Mouse (Mus musculus): Measurements from ENCODE around the gene Spata45.
A peak's percentile ranks its signal among the peaks of the same experiment; 100 is the strongest.

The Spata45 gene

GRCm38 (mm10) chr1:191042106-191042505, 5.7 kb downstream of the Spata45 start:
- DNase-seq (ENCODE audit: low spot score), result no peak

DNA sequence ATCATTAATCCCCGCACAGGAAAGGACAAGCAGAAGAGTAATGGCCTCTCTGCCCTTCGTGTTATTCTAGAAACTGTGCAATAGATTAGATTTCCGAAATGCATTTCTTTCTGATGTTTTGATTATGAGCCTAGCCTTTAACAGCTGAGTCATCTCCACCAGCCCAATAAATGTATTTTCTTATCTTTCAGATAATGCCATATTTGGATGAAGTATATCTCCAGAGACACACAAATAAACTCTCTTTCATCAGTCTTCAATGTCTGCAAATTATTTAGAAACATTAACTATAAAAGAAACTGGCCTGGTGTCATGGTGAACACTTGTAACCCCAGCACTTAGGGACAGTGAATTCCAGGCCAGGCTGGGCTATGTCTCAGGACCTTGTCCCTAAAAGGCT, 6.2 kb downstream of the Spata45 start:
- DNase-seq (ENCODE audit: low spot score), result no peak

GRCm38 (mm10) chr1:191045264-191045663, 8.8 kb downstream of the Spata45 start:
- DNase-seq (ENCODE audit: low spot score), result no peak

- DNase-seq (ENCODE audit: low spot score), result no peak
Observed at GRCm38 (mm10) chr1:191046231-191046824, 9.9 kb downstream of the Spata45 start.

GRCm38 (mm10) chr1:191053555-191053954, 17.1 kb downstream of the Spata45 start:
- DNase-seq (ENCODE audit: low spot score), result no peak

- no peak for DNase-seq (ENCODE audit: low spot score)
Observed at GRCm38 (mm10) chr1:191054870-191055532, 18.6 kb downstream of the Spata45 start.

- no peak for DNase-seq (ENCODE audit: low spot score)
Observed at GRCm38 (mm10) chr1:191055533-191055873, 19.1 kb downstream of the Spata45 start.

DNA sequence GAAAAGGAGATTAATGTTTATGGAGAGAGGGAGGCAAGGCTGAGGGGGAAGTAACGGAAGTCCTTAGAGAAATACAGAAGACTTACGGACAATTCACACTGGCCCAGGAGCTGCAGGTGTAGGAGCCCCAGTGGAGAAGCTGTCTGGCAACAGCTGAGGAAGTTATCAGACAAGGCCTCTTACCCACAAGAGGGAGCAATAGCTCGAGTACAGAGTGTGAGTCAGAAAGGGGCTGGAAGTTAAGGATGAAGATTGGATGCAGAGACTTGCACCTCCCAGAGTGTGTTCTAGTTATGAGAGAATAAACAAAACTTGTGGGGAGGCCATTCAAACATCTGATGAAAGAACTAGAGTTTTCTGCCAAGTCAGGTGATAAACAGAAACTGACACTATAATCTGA, 21.0 kb downstream of the Spata45 start:
- no peak for DNase-seq (ENCODE audit: low spot score)

DNA sequence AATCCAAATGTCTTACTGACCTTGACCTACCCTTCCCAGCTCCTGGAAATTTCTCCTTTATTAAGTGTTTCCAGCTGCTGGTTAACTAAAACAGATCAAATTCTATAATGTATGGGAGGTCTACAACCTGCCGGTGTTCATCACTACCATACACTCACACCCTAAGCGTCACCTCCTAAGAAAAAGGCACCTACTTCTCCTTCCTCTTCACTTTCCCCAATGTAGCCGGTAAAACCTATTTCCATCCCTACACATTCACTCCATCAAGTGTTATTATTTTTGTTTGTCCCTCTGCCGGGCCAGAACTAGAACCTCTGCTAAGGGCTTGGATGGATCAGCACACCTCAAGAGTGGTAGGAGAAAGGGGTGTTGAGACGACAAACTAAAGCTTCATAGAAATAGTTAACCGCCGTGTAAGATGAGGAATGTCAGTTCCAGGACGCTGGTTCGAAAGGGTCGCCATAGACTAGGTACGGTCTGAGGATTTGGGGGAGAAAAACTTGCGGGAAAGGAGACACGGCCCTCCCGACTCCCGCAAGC, 25.9 kb downstream of the Spata45 start:
- DNase-seq (ENCODE audit: low spot score), result no peak

DNA sequence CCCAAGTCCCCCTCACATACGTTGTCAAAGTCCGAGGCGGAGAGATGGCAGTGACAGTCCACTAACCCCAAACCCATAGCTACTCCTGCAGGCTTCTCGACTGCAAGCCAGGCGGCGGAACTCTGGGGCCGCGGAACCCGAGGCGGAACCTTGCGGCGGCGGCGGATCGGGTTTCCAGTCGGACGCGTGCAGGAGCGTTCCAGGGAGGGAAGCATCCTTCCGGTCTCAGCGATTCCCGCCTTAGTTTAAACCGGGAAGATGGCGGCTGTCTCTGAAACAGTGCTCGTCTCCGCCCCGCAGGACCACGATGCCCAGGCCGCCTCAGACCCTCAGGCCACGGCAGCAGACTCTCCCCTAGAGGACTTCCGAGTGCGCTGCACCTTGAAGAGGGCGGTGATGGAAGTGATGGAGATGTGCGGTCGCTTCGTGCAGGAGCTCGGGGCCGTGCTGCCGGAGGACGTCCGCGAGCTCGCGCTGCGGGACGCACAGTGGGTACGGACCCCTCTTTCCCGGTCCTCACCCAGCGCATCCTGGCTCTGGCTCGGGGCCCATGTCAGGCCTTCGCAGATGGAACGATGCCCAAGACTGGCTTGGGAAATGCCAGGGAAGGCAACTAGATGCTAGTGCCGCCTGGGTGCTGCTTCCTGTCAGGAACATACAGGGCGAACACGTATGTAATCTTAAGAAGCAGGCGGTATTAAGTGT, 26.5 kb downstream of the Spata45 start, which contains the start of the genes Tatdn3 and Nsl1:
Gene Tatdn3, minus strand, starts transcription at position 152 of the 705 bp plus-strand sequence.
Gene Nsl1, plus strand, starts transcription at position 232 of the 705 bp plus-strand sequence.
- DNase-seq (ENCODE audit: low spot score), result peak; percentile 94

- no peak for DNase-seq (ENCODE audit: low spot score)
Observed at GRCm38 (mm10) chr1:191063700-191064099, 27.3 kb downstream of the Spata45 start.

GRCm38 (mm10) chr1:191064535-191064934, 28.1 kb downstream of the Spata45 start:
- DNase-seq (ENCODE audit: low spot score), result no peak

- no peak for DNase-seq (ENCODE audit: low spot score)
Observed at GRCm38 (mm10) chr1:191065188-191065587, 28.7 kb downstream of the Spata45 start.

DNA sequence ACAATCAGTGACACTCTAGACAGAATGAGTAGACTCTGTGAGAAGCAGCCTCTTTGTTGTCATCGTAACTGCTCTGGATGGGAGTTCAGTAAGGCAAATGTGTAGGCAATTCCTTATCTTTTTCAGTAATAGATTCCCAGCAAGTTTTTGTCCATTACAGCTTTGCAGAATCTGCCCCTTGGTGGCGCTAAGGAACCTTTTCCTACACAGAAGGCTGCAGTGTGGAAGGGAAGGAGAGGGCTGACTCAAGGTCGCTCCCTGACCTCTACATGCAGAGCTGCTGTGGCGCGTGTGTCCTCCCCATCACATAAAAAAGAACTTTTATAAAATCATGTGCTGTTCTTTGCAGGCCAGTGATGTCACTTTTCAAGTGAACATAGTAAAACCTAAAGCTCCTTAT, 31.9 kb downstream of the Spata45 start:
- DNase-seq (ENCODE audit: low spot score), result no peak

DNA sequence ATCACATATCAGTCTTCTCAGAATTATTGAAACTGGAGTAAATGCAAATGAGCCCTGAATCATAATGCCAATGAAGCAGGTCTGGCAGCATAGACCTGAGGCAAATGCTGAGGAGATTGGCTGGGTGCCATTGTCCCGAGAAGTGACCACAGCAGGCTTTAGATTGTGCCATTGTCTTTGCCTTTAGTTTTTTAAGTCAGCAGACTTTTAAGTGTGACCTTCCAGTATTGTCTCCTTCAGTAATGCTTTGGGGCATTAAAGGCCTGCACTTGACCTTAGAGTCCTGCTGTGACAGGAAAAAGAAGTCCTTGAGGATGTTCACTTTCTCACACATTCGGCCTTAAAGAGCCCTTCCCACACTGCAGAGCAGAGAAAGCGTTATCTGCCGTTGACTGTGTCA, 33.8 kb downstream of the Spata45 start:
- no peak for DNase-seq (ENCODE audit: low spot score)

DNA sequence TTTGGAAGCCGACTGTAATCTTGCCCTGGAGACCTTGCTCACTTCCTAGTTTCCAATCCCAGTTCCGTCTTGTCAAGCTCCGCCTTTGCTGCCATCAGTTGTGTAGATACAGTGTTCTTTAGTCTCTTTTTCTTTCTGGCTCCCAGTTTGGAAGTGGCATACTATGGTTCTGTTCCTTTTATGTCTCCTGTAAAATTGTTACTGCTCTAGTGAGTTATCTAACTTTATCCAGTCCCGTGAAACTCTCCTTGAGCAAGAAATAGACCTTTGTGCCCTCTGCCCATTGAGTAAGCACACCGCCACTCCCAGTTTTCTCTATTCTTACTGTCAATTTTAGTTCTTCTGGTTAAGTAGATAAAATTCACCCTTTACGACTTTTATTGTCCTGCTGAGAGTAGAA, 35.2 kb downstream of the Spata45 start:
- DNase-seq (ENCODE audit: low spot score), result no peak

DNA sequence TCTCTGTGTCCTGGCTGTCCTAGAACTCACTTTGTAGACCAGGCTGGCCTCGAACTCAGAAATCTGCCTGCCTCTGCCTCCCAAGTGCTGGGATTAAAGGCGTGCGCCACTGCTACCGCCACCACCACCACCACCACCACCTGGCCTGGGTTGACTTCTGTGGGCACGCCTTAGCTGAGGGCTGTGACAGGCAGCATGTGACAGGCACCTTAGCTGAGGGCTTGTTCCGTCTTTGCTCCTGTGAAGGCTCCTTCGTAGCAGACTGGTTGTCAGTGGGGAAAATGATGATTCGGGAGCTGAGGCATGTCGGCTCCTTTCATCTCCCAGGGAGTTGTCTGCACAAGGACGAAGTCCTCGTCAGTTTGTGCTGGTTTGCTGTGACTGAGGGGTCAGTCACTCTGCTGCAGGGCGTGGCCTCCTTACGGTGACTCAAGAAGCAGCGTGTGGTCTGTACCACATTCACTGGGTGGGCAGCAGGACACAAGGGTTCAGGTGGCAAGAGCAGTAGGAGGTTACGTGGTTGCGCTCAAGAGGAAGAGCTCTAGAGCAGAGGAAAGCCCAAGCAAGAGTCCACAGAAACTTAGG, 36.0 kb downstream of the Spata45 start:
- no peak for DNase-seq (ENCODE audit: low spot score)

DNA sequence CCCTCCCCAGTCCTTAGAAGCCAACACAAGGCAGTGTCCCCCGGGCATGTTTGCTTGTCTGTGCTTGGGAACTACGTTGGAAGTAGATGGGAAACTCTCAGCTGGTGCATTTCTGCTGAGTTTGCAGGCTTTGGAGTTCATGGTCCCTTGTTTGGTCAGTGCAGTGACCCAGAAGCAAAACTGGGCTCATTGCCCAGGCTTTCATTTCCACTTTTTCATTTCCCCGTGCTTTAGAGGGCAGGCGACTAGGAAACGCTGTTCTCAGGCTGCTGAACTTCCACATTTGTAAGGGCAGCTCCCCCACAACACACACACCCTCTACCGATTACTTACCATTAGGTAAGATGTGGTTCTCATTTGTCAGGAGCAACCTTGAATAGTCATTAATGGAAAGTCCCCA, 36.6 kb downstream of the Spata45 start:
- no peak for DNase-seq (ENCODE audit: low spot score)

DNA sequence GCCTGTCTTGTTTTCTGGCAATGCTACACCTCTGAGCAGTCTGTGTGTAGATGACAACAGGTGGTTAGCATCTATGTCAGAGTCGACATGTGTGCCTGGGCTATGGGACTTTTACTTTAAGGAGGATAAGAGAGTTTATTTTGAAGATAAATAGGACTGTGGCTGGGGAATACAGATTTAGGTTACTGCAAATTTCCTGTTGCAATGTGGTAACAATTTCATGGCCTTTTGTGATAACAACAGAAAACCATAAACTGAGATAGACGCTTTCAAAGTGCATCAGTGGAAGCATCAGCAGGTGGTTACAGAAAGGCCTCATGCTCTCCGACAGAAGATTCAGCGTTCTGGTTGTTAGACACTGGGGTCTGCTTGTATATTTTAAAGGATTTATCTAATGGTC, 37.0 kb downstream of the Spata45 start:
- no peak for DNase-seq (ENCODE audit: low spot score)

GRCm38 (mm10) chr1:191075199-191075883, 38.9 kb downstream of the Spata45 start:
- peak; percentile 70 for DNase-seq (ENCODE audit: low spot score)

- DNase-seq (ENCODE audit: low spot score), result no peak
Observed at GRCm38 (mm10) chr1:191083230-191083629, 46.8 kb downstream of the Spata45 start.

- peak; percentile 80 for DNase-seq (ENCODE audit: low spot score)
Observed at GRCm38 (mm10) chr1:191084951-191085559, 48.6 kb downstream of the Spata45 start.

Measured in testis, postnatal 10 days (tissue).